Mouse (Mus musculus): ENCODE data around the gene Hacd3. TPM values are rescaled to one million over a fixed set of nuclear protein-coding genes. Genes with fewer than 3 reads are reported as not detected.

Hacd3 gene
- 111 and 120 TPM in 2 replicates for polyA plus RNA-seq (2014; fragmentation: Nextera tagmentation; extraction: Ambion mirVana)

DNA sequence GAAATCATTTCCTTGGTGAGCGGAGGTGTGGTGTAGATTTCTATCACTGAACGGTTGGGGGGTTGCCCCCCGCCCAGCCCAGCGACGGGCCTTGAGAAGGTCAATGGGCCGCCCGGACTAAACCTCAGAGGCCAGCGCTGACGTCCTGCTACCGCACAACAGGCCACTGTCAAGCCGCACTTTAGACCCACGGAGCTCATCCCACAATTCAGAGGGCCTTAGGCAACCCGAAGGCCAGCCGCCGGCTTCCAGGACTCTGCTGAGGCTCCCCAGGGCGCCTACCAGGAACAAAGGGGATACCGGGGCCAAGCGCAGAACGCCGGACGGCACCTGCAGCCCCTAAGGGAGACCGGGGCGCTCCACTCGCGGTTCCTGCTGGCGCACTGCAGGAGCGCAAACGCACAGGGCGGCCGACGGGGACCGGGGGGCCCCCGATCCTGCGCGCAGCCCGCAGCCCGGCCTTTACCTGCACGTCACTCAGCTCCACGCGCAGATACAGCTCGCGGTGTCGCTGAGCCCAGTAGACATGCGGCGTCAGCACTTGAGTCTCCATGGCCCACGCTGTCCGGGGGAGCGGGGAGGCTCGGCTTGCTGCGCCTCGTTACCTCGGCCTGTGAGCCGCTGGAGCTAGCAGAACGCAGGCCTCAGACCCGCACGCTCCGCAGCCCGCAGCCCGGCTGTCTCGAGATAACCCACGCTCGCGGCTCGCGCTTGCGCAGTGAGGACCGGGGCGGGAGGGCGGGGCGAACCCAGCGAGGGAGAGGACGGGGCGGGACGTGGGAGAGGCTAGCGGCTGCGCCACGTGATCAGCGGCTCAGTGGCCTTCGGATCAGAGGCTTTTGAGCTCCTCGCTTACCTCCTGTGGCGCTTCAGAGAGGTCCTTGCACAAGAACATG, at the start of gene Hacd3:
Hacd3 (minus strand) TSS at position 703 of the 896 bp plus-strand sequence.
- Histone ChIP-seq H3K9me3 (ENCODE audit: control insufficient read depth, low read length) (no peaks in the 10 kb centered on the region), H3K4me3 (ENCODE audit: low read depth, low read length) (peak within 1 kb of the TSS; percentile 69), H3K36me3 (ENCODE audit: control insufficient read depth, insufficient read depth, low read length) (no peaks in the 10 kb centered on the region), H3K27me3 (ENCODE audit: control insufficient read depth, insufficient read depth, low read length) (0 out of 2 replicates have a peak, but pooled peaks cover 3% of the 10 kb centered on the region), H3K9ac (ENCODE audit: low read length) (peak within 1 kb of the TSS; percentile 87), H3K4me2 (ENCODE audit: low read depth, low read length, severe bottlenecking) (peak within 1 kb of the TSS; percentile 80), H3K27ac (ENCODE audit: low read depth, low read length) (peak within 1 kb of the TSS; percentile 71), H3K4me1 (replicated peaks; ENCODE audit: control insufficient read depth, insufficient read depth, low read length) (peaks cover 17% of the 10 kb centered on the region)
- WGBS: under 1% methylated on average over 72 of the region's 81 CpGs
- ATAC-seq (replicated peaks; ENCODE audit: low FRiP score): peak; percentile 96
- peak; percentile 97 for DNase-seq (ENCODE audit: low spot score)

DNA sequence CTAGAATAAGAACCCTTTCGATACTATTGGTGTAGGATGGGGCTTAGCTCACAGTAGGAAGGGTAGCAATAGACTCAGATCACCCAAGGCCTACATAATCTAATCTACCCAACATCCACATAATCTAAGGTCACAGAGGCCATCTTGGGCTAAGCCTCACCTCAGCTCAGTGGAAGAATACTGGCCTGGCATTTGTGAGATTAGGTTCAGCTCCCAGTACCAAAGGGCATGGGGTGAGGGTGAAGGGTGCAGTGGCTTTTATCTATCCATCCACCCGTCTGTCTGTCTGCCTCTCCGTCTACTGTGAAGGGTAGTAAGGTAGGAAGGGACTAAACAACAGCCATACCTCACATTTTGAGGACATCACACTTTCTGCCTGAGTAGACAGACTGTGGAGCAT, 49.1 kb upstream of the Hacd3 start:
- 91% methylated on average over 3 of the region's 3 CpGs for WGBS
- H3K4me3 ChIP-seq (ENCODE audit: low read depth, low read length): no peak overlapping the region
- no peaks in the 10 kb centered on the region for H3K4me1 ChIP-seq (replicated peaks; ENCODE audit: control insufficient read depth, insufficient read depth, low read length)
- H3K36me3 ChIP-seq (ENCODE audit: control insufficient read depth, insufficient read depth, low read length): peaks cover 4% of the 10 kb centered on the region; the same call in 1 of the 2 replicates
- H3K9ac ChIP-seq (ENCODE audit: low read length): no peak overlapping the region
- no peaks in the 10 kb centered on the region for H3K9me3 ChIP-seq (ENCODE audit: control insufficient read depth, low read length)
- no peak for ATAC-seq (replicated peaks; ENCODE audit: low FRiP score)
- H3K27me3 ChIP-seq (ENCODE audit: control insufficient read depth, insufficient read depth, low read length): no peaks in the 10 kb centered on the region
- no peak overlapping the region for H3K4me2 ChIP-seq (ENCODE audit: low read depth, low read length, severe bottlenecking)
- no peak for DNase-seq (ENCODE audit: low spot score)
- no peak overlapping the region for H3K27ac ChIP-seq (ENCODE audit: low read depth, low read length)

DNA sequence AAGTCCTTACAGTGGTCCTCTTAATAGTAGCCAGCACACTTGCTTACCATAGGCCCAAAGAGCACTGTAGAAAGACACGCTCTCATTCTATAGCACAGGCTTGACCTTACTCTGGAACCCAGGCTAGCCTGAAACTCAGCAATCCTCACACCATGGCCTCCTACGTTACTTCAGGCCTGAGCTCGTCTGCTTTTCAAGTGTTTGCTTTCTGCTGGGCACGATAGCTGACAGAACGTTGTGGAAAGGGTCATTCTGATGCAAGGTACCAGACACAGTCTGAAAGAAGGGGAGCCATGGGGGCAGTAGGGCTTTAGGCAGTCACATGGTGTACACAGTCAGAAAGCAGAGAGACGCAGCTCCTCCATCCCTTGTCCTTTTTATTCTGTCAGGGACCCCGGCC, 42.8 kb upstream of the Hacd3 start:
- Histone ChIP-seq H3K4me1 (replicated peaks; ENCODE audit: control insufficient read depth, insufficient read depth, low read length) (no peaks in the 10 kb centered on the region), H3K4me2 (ENCODE audit: low read depth, low read length, severe bottlenecking) (no peak overlapping the region), H3K9me3 (ENCODE audit: control insufficient read depth, low read length) (no peaks in the 10 kb centered on the region), H3K27me3 (ENCODE audit: control insufficient read depth, insufficient read depth, low read length) (no peaks in the 10 kb centered on the region), H3K36me3 (ENCODE audit: control insufficient read depth, insufficient read depth, low read length) (peaks cover 5% of the 10 kb centered on the region; the same call in 1 of the 2 replicates), H3K27ac (ENCODE audit: low read depth, low read length) (no peak overlapping the region), H3K9ac (ENCODE audit: low read length) (no peak overlapping the region), H3K4me3 (ENCODE audit: low read depth, low read length) (no peak overlapping the region)
- DNase-seq (ENCODE audit: low spot score): no peak
- WGBS: 93% methylated on average over 7 of the region's 7 CpGs
- no peak for ATAC-seq (replicated peaks; ENCODE audit: low FRiP score)

- Histone ChIP-seq H3K4me1 (replicated peaks; ENCODE audit: control insufficient read depth, insufficient read depth, low read length) (no peaks in the 10 kb centered on the region), H3K36me3 (ENCODE audit: control insufficient read depth, insufficient read depth, low read length) (peaks cover 17% of the 10 kb centered on the region), H3K27ac (ENCODE audit: low read depth, low read length) (no peak overlapping the region), H3K27me3 (ENCODE audit: control insufficient read depth, insufficient read depth, low read length) (no peaks in the 10 kb centered on the region), H3K4me2 (ENCODE audit: low read depth, low read length, severe bottlenecking) (no peak overlapping the region), H3K9ac (ENCODE audit: low read length) (no peak overlapping the region), H3K9me3 (ENCODE audit: control insufficient read depth, low read length) (no peaks in the 10 kb centered on the region), H3K4me3 (ENCODE audit: low read depth, low read length) (no peak overlapping the region)
- DNase-seq (ENCODE audit: low spot score) (no peak), ATAC-seq (replicated peaks; ENCODE audit: low FRiP score) (no peak)
- WGBS: 95% methylated on average over 3 of the region's 3 CpGs
These were observed 29.5 kb upstream of the Hacd3 start for GRCm38 (mm10) chr9:65050981-65051380.

- H3K9me3 ChIP-seq (ENCODE audit: control insufficient read depth, low read length): no peaks in the 10 kb centered on the region
- H3K4me1 ChIP-seq (replicated peaks; ENCODE audit: control insufficient read depth, insufficient read depth, low read length): no peaks in the 10 kb centered on the region
- H3K36me3 ChIP-seq (ENCODE audit: control insufficient read depth, insufficient read depth, low read length): peaks cover 17% of the 10 kb centered on the region
- 96% methylated on average over 5 of the region's 5 CpGs for WGBS
- no peak for DNase-seq (ENCODE audit: low spot score)
- no peaks in the 10 kb centered on the region for H3K27me3 ChIP-seq (ENCODE audit: control insufficient read depth, insufficient read depth, low read length)
- H3K27ac ChIP-seq (ENCODE audit: low read depth, low read length): no peak overlapping the region
- H3K4me2 ChIP-seq (ENCODE audit: low read depth, low read length, severe bottlenecking): no peak overlapping the region
- no peak overlapping the region for H3K9ac ChIP-seq (ENCODE audit: low read length)
- no peak for ATAC-seq (replicated peaks; ENCODE audit: low FRiP score)
- H3K4me3 ChIP-seq (ENCODE audit: low read depth, low read length): no peak overlapping the region
These were observed 27.9 kb upstream of the Hacd3 start for GRCm38 (mm10) chr9:65049422-65049821.

GRCm38 (mm10) chr9:65046993-65047392, 25.5 kb upstream of the Hacd3 start:
- Histone ChIP-seq H3K36me3 (ENCODE audit: control insufficient read depth, insufficient read depth, low read length) (peaks cover 23% of the 10 kb centered on the region), H3K27ac (ENCODE audit: low read depth, low read length) (no peak overlapping the region), H3K9me3 (ENCODE audit: control insufficient read depth, low read length) (no peaks in the 10 kb centered on the region), H3K27me3 (ENCODE audit: control insufficient read depth, insufficient read depth, low read length) (no peaks in the 10 kb centered on the region), H3K9ac (ENCODE audit: low read length) (no peak overlapping the region), H3K4me1 (replicated peaks; ENCODE audit: control insufficient read depth, insufficient read depth, low read length) (no peaks in the 10 kb centered on the region), H3K4me3 (ENCODE audit: low read depth, low read length) (no peak overlapping the region), H3K4me2 (ENCODE audit: low read depth, low read length, severe bottlenecking) (no peak overlapping the region)
- 96% methylated on average over 1 of the region's 1 CpGs for WGBS
- DNase-seq (ENCODE audit: low spot score) (no peak), ATAC-seq (replicated peaks; ENCODE audit: low FRiP score) (no peak)

DNA sequence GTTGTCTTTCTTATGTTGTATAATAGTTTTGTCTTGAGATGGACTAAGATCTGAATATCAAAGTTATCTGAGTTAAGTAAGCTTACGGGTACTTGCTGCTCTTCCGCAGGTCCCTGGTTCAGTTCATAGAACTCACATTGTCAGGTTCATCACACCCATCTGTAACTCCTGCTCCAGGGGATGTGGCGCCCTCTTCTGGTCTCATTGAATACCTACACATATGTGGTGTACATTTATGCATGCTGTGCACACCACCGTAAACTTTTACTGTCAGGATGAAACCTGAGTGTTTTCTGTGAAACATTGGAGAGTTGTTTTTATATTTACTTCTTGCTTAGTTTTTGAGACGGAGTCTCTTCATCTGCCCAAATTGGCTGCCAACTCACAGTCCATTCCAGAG, 19.9 kb upstream of the Hacd3 start:
- Histone ChIP-seq H3K9ac (ENCODE audit: low read length) (no peak overlapping the region), H3K36me3 (ENCODE audit: control insufficient read depth, insufficient read depth, low read length) (peaks cover 20% of the 10 kb centered on the region; the same call in 1 of the 2 replicates), H3K4me2 (ENCODE audit: low read depth, low read length, severe bottlenecking) (no peak overlapping the region), H3K4me1 (replicated peaks; ENCODE audit: control insufficient read depth, insufficient read depth, low read length) (no peaks in the 10 kb centered on the region), H3K4me3 (ENCODE audit: low read depth, low read length) (no peak overlapping the region), H3K27ac (ENCODE audit: low read depth, low read length) (no peak overlapping the region), H3K27me3 (ENCODE audit: control insufficient read depth, insufficient read depth, low read length) (no peaks in the 10 kb centered on the region), H3K9me3 (ENCODE audit: control insufficient read depth, low read length) (no peaks in the 10 kb centered on the region)
- DNase-seq (ENCODE audit: low spot score) (no peak), ATAC-seq (replicated peaks; ENCODE audit: low FRiP score) (no peak)
- WGBS: 94% methylated on average over 5 of the region's 5 CpGs

DNA sequence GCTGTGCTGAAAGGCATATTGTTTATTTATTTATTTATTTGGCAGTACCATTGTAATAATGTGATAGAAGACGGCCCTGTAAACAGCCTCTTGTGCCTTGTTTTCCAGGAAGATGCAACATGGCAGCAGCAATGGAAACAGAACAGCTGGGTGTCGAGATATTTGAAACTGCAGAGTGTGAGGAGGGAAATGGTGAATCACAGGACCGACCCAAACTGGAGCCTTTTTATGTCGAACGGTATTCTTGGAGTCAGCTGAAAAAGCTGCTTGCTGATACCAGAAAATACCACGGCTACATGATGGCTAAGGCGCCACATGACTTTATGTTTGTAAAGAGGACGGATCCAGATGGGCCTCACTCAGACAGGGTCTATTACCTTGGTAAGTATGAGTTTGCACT, 15.4 kb upstream of the Hacd3 start:
- 93% methylated on average over 8 of the region's 8 CpGs for WGBS
- Histone ChIP-seq H3K9ac (ENCODE audit: low read length) (no peak overlapping the region), H3K36me3 (ENCODE audit: control insufficient read depth, insufficient read depth, low read length) (peaks cover 15% of the 10 kb centered on the region; the same call in 1 of the 2 replicates), H3K4me2 (ENCODE audit: low read depth, low read length, severe bottlenecking) (no peak overlapping the region), H3K4me1 (replicated peaks; ENCODE audit: control insufficient read depth, insufficient read depth, low read length) (peaks cover 6% of the 10 kb centered on the region; the same call in 1 of the 2 replicates), H3K4me3 (ENCODE audit: low read depth, low read length) (no peak overlapping the region), H3K27ac (ENCODE audit: low read depth, low read length) (no peak overlapping the region), H3K9me3 (ENCODE audit: control insufficient read depth, low read length) (no peaks in the 10 kb centered on the region), H3K27me3 (ENCODE audit: control insufficient read depth, insufficient read depth, low read length) (no peaks in the 10 kb centered on the region)
- DNase-seq (ENCODE audit: low spot score) (no peak), ATAC-seq (replicated peaks; ENCODE audit: low FRiP score) (no peak)

All from forebrain, embryonic 11.5 days (tissue).